Mouse (Mus musculus) MEL (cell line): Measurements from ENCODE around the gene Ift22.

Source experiments
- CTCF ChIP-seq, 3 experiments: IDR thresholded peaks in 2 of 3; conservative IDR thresholded peaks in 1 of 3; 2 replicates each; pipeline ENCODE4 v1.5.1; 2011 to 2012; ENCODE audit warnings: low read length in 3 of 3, low read depth in 2 of 3, mild to moderate bottlenecking in 2 of 3, improper control_type of control experiment in 1 of 3, inconsistent platforms in 1 of 3, mixed read lengths in 1 of 3, moderate library complexity in 1 of 3; ENCODE audit not compliant: control insufficient read depth in 1 of 3, insufficient read depth in 1 of 3, poor library complexity in 1 of 3, severe bottlenecking in 1 of 3
- GATA1 ChIP-seq: IDR thresholded peaks from 2 replicates; pipeline ENCODE4 v1.6.1; 2011; ENCODE audit warnings: low read depth, low read length, improper control_type of control experiment
- RCOR1 ChIP-seq: IDR thresholded peaks from 2 replicates; pipeline ENCODE4 v1.6.1; 2012; ENCODE audit warnings: low read depth, mild to moderate bottlenecking, inconsistent platforms, low read length, improper control_type of control experiment
- TAL1 ChIP-seq: IDR thresholded peaks from 2 replicates; pipeline ENCODE4 v1.6.1; 2012; ENCODE audit warnings: mild to moderate bottlenecking, inconsistent platforms, low read length, moderate library complexity, mixed read lengths
- USF1 ChIP-seq: IDR thresholded peaks from 2 replicates; pipeline ENCODE4 v1.6.1; 2014; ENCODE audit warnings: low read depth, mild to moderate bottlenecking, inconsistent platforms, low read length, improper control_type of control experiment, moderate library complexity
- ZNF384 ChIP-seq: IDR thresholded peaks from 2 replicates; pipeline ENCODE4 v1.6.1; 2012; ENCODE audit warnings: low read depth, mild to moderate bottlenecking, inconsistent platforms, low read length, improper control_type of control experiment

DNA sequence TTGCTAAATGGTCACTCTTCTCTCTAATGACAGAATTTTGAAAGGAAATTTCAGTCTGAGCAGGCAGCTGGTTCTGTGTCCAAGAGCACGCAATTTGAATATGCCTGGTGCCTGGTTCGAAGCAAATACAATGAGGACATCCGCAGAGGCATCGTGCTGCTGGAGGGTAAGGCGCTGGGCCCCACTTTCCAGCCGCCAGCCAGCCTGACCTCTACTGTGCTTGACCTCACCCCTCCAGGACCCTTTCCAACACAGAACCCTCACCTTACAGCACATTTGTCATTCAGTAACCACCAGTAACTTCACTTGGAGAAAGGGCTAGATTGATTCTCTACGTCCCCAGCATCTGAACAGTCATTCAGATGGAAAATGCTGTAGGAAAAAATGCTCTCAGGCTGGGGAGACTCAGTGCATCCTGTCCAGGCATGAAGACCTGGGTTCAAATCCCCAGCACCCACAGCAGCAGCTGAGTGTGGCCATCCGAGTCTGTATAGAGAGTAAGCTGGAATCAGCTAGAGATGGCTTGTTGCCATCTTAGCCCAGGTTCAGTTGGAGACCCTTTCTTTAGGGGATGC is 55.1 kb downstream of the Ift22 start:
- TF ChIP-seq GATA1 (no peak), CTCF (IDR thresholded peaks at IDR 0.05 in 2 of 3, conservative IDR thresholded peaks at IDR 0.05 in 1 of 3; ENCODE audit: control insufficient read depth in 1 of 3, insufficient read depth in 1 of 3, low read depth in 2 of 3, low read length in 3 of 3, poor library complexity in 1 of 3, severe bottlenecking in 1 of 3) (no peak), ZNF384 (no peak), RCOR1 (no peak), TAL1 (no peak), USF1 (no peak)
